Mouse (Mus musculus) testis, adult 2 months (tissue): ENCODE measurements around the gene S100a1. TPM values are rescaled to one million over a fixed set of nuclear protein-coding genes. Genes with fewer than 3 reads are reported as not detected.

Experiments used
- H3K27ac ChIP-seq: fragments of 200-500 bp; 2 replicates; pipeline ENCODE4 v1.5.1; 2012; ENCODE audit warnings: low read depth, low read length; ENCODE audit not compliant: control insufficient read depth, insufficient read depth
- H3K27me3 ChIP-seq: fragments of 200-500 bp; 2 replicates; pipeline ENCODE4 v1.6.1; 2012; ENCODE audit warnings: mild to moderate bottlenecking, low read length, moderate library complexity; ENCODE audit not compliant: control insufficient read depth, insufficient read depth
- H3K36me3 ChIP-seq: fragments of 200-500 bp; 2 replicates; pipeline ENCODE4 v1.6.1; 2012; ENCODE audit warnings: mild to moderate bottlenecking, low read length; ENCODE audit not compliant: control insufficient read depth, insufficient read depth
- H3K4me1 ChIP-seq: fragments of 200-500 bp; 2 replicates; pipeline ENCODE4 v1.6.1; 2012; ENCODE audit warnings: low read length; ENCODE audit not compliant: control insufficient read depth, insufficient read depth
- H3K4me3 ChIP-seq: fragments of 200-500 bp; 2 replicates; pipeline ENCODE4 v1.5.1; 2012; ENCODE audit warnings: low read depth, mild to moderate bottlenecking, low read length, moderate library complexity, mixed read lengths; ENCODE audit not compliant: control insufficient read depth
- CTCF ChIP-seq: fragments of 200-500 bp; IDR thresholded peaks from 2 replicates; pipeline ENCODE4 v1.5.1; 2012; ENCODE audit warnings: low read depth, mild to moderate bottlenecking, inconsistent platforms, low read length, moderate library complexity; ENCODE audit not compliant: control insufficient read depth, insufficient read depth, insufficient replicate concordance
- POLR2A ChIP-seq: fragments of 200-500 bp; IDR thresholded peaks from 2 replicates; pipeline ENCODE4 v1.6.1; 2012; ENCODE audit warnings: low read depth, mild to moderate bottlenecking, inconsistent platforms, low read length, moderate library complexity; ENCODE audit not compliant: control insufficient read depth
- polyA plus RNA-seq: library from polyadenylated mRNA; depleted of rRNA; stranded (reverse); fragments of >200 nt; gene quantifications from 2 replicates; pipeline ENCODE4 v1.2.3, GENCODE M21; 2012

The S100a1 gene
- polyA plus RNA-seq, 1 experiment, result 17.6 TPM

GRCm38 (mm10) chr3:90526076-90526475 is 11.9 kb upstream of the S100a1 start:
- H3K4me3 ChIP-seq, result no peak overlapping the region
- no peaks in the 10 kb centered on the region for H3K27me3 ChIP-seq
- H3K27ac ChIP-seq, result no peak overlapping the region
- no peaks in the 10 kb centered on the region for H3K36me3 ChIP-seq
- no peak for TF ChIP-seq CTCF
- no peaks in the 10 kb centered on the region for H3K4me1 ChIP-seq

DNA sequence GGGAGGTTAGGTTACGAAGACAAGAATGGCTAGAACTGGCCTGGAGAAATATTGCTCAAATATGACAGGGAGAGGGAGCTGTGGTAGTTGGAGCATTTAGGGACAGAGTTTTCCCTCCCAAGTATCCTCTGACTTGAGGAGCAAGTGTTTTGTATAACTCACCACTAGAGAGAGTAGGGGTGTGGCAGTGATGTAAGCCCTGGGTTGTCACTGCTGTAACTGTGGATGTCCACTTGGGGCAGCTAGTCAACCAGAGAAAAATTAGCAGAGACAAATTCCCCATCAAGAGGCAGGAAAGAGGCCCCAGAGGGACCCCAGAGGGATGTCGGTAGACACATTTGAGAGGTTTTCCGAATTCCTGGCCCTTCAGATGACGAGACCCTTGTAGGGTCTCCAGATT is 11.2 kb upstream of the S100a1 start:
- Histone ChIP-seq H3K4me3 (no peak overlapping the region), H3K27me3 (no peaks in the 10 kb centered on the region), H3K4me1 (no peaks in the 10 kb centered on the region), H3K27ac (no peak overlapping the region), H3K36me3 (no peaks in the 10 kb centered on the region)
- no peak for TF ChIP-seq POLR2A
- TF ChIP-seq CTCF, result no peak

- H3K36me3 ChIP-seq, result no peaks in the 10 kb centered on the region
- TF ChIP-seq CTCF, result no peak
- TF ChIP-seq POLR2A, result no peak
- no peak overlapping the region for H3K27ac ChIP-seq
- no peaks in the 10 kb centered on the region for H3K27me3 ChIP-seq
- no peak overlapping the region for H3K4me3 ChIP-seq
- H3K4me1 ChIP-seq, result peaks cover 17% of the 10 kb centered on the region
Observed at GRCm38 (mm10) chr3:90517711-90518110, 3.5 kb upstream of the S100a1 start.

DNA sequence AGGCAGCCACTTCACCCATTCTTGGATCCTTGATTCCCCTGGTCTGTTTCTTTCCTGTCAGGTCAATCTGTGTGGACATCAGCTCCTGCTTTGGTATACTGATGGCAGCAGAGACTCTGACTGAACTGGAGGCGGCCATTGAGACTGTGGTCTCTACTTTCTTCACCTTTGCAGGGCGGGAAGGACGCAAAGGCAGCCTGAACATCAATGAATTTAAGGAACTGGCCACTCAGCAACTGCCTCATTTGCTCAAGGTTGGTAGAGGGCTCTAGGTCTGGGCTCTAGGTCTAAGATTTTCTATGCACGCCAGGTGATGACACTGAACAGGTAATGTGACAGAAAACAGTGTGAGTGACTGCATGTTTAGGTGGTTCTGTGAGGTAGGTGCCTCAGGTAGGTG is 1.6 kb upstream of the S100a1 start:
- no peak overlapping the region for H3K27ac ChIP-seq
- TF ChIP-seq POLR2A (no peak), CTCF (no peak)

DNA sequence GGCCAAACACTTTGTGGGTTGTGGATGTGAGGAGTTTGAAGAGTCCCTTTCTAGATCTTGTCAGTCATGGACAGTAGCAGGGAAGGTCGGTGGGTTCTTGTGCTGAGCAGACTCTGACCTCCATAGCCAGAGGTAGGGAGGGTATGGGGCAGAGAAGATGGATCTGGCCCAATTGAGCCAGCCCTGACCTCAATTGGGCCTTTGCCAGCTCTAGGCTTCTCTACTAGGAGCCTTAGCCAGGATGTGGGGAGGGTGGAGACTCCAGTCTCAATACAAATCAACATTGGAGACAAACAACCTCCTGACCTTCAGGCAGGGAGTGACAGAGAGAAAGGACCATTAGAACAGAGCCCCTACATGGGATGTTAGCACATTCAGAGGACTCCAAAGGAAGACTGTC is 1.1 kb upstream of the S100a1 start:
- TF ChIP-seq POLR2A, result no peak
- no peak for TF ChIP-seq CTCF
- no peaks in the 10 kb centered on the region for H3K27me3 ChIP-seq
- peak overlapping the region; percentile 54 for H3K4me3 ChIP-seq
- H3K27ac ChIP-seq, result no peak overlapping the region
- H3K36me3 ChIP-seq, result no peaks in the 10 kb centered on the region
- peaks cover 17% of the 10 kb centered on the region for H3K4me1 ChIP-seq

More for the DNA sequence above, 1.6 kb upstream of the S100a1 start:
- Histone ChIP-seq H3K4me1 (peaks cover 17% of the 10 kb centered on the region), H3K36me3 (no peaks in the 10 kb centered on the region), H3K4me3 (no peak overlapping the region), H3K27me3 (no peaks in the 10 kb centered on the region)

- TF ChIP-seq POLR2A (no peak), CTCF (no peak)
Observed at GRCm38 (mm10) chr3:90514691-90515090, 499 bp upstream of the S100a1 start.

GRCm38 (mm10) chr3:90512948-90513642 is 1.1 kb downstream of the S100a1 start:
- Histone ChIP-seq H3K36me3 (no peaks in the 10 kb centered on the region), H3K27ac (no peak overlapping the region), H3K4me1 (peaks cover 17% of the 10 kb centered on the region), H3K27me3 (no peaks in the 10 kb centered on the region), H3K4me3 (no peak overlapping the region)
- TF ChIP-seq CTCF (no peak), POLR2A (no peak)

More at GRCm38 (mm10) chr3:90514691-90515090, 499 bp upstream of the S100a1 start:
- Histone ChIP-seq H3K4me1 (peaks cover 17% of the 10 kb centered on the region), H3K36me3 (no peaks in the 10 kb centered on the region), H3K27me3 (no peaks in the 10 kb centered on the region), H3K27ac (0 out of 2 replicates have a peak overlapping the region, but pooled peaks have one; percentile 43), H3K4me3 (peak overlapping the region; percentile 54)
